Mouse (Mus musculus): ENCODE measurements around the gene Igf2bp1.

Igf2bp1 gene

DNA sequence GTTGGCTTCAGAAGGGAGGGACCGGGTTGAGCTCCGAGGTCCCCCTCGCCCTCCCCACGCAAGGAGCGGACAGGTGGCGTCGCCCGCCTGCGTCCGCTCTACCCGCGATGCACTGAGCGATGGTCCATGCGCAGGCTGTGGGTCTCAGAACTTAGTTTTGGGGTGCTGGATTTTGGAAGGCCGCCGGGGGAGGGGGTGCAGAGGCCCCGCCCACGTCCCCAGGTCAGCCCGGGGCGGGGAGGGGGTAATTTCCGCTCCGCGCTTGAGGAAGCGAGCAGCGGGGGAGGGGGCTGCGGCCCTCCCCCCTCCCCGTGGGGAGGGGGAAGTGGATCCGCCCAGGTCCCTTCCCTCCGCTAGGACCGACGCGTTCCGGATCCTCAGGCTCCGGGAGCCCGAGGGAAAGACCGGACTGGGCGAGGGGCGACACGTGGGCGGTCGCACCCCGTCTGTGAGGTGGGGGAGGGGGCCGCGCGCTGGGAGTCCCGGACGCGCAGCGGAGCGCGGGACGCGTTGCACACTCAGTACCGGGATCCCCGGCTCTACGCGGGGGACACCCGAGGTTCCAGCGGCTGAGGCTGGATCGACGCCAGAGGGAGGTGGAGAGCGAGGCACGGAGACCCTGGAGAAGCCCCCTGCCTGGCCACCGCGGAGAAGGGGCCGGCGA, 1.2 kb upstream of the Igf2bp1 start:
- DNase-seq: peak; percentile 63 to 70

DNA sequence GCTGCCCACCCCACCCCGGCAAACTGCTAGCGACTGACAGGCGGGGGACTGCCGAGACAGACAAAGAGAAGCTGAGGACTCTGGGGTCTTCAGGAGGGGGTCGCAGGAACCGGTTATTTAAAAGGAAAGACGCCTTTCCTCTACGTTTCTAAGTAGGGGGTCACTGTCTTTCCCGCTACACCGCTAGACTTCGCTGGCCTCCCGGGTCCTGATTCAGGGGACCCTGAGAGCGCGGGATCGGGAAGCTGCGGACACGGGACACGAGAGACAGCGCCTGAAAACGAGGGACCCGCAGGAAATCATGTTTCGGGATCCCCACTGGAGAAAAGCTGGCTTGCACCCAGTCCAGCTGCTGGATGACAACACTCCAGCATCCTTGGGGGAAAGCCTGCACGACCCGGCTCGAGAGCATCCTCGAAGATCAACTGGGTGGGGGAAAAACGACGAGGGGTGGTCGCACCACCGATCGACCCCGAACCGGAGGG, 669 bp upstream of the Igf2bp1 start:
- peak; percentile 54 to 65 for DNase-seq

DNA sequence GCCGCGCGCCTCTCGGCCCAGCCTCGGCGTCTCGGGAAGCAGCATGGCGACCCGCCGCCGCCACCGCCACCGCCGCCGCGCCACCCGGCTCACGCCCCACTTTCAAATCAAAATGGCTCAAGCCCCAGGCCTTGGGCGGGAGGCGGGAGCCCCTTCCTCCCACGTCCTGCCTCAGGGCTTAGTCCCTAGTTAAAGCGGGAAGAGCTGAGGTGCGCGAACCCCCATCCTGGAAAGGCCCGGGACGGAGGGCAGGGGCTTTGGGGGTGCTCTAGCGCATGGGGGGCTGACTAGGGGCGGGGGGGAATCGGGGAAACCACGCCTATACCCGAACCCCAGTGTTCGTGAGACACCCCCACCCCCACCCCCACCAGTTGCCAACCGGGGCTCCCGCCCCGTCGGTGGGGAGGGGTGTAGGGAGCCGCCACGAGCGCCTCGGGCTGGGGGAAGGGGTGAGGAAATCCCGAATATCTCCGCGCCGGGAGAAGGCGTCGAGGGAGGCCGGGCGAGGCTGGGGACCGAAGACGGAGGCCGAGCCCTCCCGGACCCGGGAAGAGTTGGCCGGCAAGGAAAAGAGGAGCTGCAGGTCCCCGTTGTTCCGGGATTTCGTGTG, 842 bp downstream of the Igf2bp1 start:
- DNase-seq: peak; percentile 65 to 75

DNA sequence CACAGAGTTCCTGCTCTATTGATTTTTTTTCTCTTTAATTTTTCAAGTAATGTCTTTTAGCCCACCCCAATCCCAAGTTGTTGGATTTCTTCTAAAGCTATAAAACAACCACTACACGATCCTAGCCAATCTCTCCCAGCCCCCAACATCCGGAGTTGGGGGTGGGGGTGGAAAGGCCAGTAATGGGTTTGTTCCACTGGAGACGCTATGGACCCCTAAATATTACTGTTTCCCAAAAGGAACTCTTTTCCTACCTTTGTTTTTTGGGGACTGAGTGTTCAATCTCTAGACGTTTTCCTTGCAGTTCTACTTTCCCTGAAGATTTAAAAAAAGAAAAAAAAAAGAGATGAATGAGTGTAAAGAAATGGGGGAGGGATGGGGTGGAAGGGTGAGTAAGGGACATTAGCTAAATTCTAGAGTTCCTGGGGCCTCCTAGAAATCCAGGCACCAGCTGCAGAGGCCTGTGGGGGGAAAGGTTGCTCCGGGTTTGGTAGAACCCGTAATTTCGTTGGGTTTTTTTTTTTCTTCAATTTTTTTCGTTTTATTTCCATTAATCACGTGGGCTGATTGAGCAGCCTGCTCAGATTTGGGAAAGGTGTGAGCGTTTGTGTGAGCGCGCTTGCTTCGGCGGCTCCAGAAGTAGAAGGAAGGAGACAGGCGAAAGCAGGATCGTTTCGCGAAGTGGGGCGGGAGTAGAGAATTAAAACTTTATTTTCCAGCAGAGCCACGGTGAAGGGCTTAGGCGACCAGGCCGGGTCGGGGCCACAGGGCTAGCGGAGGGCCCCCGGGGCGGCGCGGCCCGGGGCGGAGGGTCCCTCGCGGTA, 1.6 kb downstream of the Igf2bp1 start:
- peak in 1 of 2 experiments; percentile 24 for DNase-seq

DNA sequence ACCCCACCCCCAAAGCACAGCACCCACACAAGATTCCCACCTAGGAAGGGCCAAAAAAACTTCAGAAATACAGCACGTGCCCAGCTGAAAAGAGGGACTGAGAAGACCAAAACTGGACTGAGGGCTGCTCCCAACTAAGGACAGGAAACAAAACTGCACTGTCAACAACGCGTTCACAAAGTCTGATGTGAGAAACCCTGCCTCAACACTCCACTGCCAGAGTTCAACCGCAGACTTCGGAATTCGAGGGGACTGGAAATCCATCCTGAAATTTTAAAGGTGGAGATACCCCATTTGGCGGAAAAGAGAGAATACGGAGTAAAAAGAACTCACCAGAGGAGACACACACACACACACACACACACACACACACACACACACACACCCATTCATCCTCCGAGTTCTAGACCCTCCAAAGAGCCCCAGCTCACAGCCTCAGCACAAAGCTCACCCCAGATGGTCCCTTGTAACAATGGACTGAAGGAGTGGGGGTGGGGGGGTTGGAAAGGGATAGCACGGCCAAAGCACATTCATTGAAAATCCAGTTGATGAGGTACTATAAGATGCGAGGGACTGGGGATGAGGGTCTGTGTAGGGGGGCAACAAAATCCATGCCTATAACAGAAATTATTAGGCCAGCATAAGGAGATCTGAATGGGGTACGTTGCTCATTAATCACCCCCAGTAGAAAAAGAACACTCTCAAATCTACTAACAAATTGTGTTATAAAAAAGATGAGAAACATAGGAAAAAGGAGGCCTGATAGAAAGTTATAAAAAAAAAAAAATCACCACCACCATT, 2.4 kb downstream of the Igf2bp1 start:
- DNase-seq: no peak

DNA sequence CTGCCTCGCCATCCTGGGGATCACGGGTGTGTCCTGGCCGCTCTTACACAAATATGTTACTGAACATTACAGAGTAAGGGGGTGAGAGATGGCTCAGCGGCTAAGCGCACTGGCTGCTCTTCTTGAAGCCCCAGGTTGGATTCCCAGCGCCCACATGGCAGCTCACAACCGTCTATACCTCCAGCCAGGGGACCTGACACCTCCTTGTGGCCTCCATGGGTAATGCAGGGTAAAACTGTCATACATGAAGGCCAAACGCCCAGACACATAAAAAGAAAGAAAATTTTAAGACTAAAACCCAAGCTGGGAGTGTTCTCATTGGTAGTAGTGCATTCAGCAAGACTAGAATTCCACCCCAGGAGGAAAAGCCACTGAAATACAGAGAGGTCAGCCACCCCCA, 11.6 kb downstream of the Igf2bp1 start:
- DNase-seq: no peak

DNA sequence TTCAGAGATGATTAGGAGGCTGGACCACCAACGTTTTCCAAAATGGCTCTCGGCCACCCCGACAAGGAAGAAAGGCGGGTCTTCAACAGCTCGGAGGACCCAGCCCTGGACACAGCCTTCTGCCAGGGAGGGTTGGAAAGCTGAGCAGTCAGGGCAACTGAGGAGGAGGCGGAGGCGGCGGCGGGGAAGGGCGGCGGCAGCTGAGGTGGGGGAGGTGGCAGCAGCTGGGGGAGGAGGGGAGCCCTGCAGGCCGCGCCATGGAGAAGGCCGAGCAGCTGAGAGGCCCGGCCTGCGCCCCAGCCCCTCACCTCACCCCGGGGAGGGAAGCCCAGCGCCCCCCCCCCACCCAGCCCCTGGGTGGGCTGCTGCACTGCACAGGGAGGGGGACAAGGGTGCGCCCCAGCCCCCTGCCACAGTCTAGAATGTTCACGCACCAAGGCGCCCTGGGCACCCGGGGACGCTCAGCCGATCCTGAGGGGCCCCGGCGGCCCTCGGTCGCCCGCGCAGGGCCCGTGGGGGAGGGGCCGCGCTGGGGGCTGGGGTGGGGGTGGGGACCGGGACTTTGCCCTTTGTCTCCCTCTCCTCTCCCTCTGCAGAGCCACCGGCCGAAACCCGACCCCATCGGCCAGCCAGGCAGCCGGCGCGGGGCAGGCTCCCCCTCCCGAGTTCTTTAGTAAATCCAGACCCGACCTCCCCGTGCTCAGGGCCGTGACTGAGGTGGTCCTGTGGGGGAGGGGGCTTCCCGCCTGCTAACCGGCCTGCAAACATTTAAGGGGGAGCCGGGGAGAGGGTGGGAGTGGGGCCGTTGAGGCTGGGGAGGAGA, 14.6 kb downstream of the Igf2bp1 start:
- peak; percentile 84 to 90 for DNase-seq

DNA sequence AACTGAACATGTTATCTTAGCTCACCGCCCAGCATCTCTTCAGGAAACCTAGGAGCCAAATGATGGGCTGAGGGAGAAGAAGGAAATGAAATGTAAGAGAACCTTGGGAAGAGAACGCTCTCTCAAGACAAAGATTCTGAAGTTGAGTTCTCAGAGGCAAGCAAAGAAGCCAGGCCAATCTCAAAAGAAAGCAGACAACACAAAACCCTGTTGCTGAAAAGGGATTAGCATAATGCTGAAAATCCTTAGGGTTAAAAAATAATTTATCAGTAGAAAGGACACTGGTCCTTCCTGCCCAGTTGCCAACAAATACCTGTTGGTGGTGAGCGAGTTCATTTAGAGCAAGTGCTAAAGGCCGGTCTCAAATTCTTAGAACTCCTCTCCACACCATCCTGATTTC, 15.3 kb downstream of the Igf2bp1 start:
- no peak for DNase-seq

DNA sequence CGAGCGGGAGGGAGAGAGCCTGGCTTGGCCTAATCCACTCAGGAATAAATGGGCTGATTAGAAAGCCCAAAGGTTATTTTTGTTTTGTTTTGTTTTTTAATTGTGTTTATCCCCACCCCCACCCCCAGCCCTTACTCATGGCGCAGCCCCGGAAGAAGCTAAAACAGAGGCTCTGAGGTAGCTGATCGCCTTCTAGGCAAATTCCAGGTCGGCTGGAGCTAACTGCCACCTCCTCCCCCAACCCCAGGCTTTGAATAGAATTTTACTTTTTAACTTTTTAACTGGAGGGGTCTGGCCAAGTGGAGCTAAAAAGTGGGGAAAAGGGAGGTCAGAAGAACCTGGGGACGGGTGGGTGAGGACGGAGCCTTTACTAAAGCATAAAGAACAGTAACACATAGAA, 15.9 kb downstream of the Igf2bp1 start:
- peak in 1 of 2 experiments; percentile 51 for DNase-seq

DNA sequence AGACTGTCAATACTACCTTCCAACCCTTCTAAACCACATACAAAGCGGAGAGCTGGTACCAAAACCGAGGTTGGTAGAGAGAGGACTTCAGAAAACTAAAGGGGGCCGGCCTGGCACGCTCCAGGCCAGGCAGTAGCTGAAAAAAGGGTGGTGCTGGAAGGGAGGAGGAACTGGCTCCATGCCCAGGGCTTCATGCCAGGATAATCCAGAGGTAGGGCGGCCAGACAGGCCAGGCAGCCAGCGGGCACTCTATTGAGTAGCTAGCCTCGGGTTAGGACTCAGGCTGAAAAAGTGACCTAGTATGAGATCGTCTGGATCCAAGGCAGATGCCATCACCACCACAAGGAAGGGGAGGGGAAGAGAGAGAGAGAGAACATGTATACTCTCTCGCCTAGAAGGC, 17.2 kb downstream of the Igf2bp1 start:
- peak; percentile 93 to 95 for DNase-seq

DNA sequence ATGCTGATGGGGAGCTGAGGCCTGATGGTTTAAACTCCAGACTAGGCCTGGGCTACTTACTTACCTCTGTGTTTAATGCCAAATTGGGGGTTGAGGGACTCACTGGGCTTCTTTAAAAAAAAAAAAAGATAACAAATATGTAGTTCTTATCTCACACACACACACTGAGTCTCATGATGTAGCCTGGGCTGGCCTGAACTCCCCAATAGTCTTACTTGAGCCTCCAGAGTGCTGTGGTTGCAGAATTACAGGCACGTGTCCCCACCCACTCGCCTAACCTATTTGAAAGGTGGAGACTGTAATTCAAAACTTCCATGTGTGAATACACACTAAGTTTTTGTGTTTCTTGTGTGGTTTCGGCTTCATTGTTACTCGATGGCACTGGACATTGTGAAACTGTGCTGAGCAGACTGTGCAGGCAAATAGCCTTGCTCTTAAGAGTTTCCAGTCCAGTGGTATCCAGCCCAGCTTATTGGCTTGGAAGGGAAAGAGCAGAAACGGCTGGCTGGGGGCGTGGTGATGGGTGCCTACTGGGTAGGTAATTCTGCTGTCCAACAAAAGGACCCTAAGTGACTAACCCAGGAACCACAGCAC, 17.8 kb downstream of the Igf2bp1 start:
- peak in 1 of 2 experiments; percentile 52 for DNase-seq

DNA sequence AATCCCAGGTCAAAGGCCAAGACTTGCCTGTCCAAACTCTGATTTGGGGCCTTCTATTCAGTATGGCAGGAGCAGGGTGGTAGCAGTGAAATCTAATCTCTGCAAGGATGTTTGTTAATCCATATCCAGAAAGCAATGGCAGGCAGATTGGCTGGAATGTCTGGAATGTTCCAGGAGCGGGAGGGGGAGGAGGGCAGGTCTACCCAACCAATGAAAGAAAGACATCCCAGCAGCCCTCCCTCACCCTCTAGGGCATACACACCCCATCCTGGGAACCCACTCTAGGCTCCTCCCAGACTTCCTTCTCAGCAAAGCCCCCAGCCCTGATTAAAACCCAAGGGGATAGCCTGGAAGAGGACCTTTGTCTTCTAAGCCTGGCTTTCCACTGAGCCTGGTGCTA, 23.3 kb downstream of the Igf2bp1 start:
- peak; percentile 68 to 82 for DNase-seq

DNA sequence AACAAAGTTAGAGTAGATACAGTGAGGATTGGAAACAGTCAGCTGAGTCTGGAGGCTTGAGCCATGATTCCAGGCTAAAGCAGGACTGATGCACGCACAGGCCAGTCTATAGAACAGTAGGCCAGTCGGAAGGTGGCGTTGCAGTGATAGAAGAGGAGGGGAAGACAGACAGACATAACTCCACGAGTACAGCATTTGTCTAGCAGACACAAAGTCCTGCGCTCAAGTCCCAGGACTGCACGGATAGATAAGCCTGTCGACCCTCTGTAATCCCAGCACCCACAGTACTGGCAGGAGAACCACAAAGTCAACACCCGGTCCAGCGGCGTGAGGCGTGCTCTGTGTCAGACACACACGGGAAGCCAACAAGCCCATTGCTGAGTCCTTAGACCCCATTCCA, 23.9 kb downstream of the Igf2bp1 start:
- DNase-seq: peak in 1 of 2 experiments; percentile 28

DNA sequence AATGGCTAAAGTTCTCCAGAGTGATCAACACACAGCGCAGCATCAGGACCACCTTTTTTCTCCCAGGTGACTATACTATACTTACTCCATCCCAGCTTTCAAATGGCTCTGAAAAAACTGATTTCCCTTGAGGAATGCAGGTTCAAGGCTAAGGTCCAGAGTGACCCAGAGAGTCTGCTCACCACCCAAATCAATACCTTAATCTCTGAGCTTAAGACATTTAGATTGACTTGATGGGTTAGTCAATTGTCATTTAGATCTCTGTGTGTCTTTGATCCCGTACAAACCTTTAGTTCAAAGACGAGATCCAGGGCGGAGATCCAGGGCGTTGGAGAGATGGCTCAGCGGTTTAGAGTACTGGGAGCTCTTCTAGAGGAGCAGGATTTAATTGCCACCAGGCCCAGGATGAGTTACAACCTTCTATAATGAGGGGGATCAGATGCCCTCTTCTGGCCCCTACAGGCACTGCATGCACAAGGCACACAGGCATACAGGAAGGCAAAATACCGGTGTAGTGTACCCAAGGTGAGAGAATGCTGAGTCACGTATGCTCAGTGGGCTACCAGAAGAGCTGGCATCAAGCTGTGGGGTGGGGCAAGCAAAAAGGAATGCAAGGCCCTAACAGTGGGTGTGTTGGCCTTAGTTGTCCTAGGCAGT, 24.9 kb downstream of the Igf2bp1 start:
- DNase-seq: peak; percentile 77 to 82

DNA sequence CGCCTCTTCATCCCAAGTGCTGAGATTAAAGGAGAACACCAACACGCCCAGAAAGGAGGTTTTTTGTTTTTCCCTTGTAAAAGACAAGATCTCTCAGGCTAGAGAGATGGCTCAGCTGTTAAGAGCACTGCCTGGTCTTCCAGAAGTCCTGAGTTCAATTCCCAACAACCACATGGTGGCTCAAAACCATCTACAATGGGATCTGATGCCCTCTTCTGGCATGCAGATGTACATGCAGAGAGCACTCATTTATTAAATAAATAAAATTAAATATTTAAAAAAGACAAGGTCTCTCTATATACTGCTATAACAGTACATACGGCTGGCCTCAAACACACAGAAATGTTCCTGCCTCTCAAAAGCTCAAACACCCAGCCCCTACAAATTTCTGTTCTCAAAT, 27.3 kb downstream of the Igf2bp1 start:
- DNase-seq: no peak

DNA sequence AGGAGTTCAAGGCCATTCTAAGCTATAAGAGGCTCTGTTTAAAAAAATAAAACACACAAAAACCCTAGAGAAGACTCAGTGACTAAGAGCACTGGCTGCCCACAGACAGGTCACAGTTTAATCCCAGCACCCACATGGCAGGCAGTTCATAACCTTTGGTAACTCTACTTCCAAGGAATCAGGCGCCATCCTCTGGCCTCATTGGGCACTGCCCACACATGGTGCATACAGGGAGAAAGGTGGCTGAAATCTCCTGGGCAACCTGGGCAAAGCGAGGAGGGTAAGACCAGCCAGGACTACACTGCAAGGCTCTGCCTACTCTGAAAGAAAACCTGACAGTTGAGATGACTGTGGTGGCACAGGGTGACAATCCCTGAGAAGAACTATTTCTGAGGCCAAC, 29.4 kb downstream of the Igf2bp1 start:
- peak in 1 of 2 experiments; percentile 40 for DNase-seq

DNA sequence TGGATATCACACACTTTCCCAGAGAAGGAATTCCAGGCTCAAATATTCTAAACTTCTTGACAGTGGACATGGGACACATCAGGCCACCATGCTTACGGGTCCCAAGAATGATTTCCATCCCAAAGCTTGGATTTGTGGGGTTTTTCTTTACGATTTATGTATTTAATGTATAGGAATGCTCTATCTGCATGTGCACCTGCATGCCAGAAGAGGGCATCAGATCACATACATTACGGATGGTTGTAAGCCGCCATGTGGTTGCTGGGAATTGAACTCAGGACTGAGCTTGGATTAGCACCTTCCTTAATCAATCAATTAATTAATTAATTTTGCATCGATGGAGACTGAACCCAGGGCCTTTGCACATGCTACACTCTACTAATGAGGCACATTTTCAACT, 30.0 kb downstream of the Igf2bp1 start:
- DNase-seq: no peak

DNA sequence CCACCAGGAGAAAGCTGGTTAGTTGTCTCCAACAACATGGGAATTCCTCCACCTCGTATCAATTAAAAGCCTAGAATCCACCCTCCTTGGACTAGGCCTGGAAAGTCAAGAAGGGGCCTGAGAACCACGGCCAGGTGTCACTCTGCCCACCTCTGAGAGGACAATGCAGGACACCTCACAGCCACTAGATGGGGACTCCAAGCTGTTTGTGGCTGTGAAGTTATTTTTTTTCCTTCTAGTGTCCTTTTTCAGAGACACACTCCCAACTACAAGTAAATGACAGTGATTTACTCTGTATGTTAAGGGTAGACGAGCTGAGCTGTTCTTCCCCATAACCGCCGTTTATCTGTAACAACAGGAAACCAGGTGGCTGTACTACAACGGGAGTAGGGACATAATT, 32.6 kb downstream of the Igf2bp1 start:
- DNase-seq: peak in 1 of 2 experiments; percentile 26

DNA sequence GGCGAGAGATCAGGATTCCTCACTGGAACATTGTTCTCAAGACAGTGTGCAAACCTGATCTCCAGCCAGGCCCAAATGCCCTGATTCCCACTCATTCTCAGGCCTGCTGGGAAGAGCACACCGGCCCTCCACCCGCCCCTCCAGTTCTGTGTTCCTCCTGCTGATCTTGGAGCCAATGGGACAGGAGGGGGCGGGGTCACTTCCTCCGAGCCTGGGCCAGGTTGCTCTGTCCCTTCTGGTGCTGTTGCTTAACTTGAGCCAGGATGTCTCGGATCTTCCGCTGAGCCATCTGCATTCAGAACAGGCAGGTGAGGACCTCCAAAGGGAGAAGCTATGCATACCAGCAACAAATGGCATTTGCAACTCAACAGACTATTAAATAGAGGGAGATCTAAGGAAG, 42.4 kb downstream of the Igf2bp1 start:
- DNase-seq: peak; percentile 19 to 45

DNA sequence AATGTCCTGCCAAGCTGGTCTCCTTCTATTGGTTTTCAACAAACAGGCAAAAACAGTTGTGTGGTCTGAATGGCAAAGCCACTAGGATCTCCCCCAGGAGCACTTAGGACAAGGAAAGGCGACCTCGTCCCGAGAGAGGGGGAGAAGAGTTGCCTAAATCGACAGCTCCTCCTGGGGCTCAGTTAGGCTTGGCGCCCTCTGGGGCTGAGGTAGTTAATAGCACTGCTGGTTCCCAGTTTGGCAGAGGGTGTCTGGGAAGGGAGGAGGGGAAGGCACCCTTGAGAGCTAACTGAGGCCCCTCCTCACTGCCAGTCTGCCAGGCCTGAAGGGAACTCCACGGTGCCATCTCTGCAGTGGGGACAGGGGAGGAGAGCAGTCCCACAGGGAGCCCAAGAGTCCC, 46.6 kb downstream of the Igf2bp1 start:
- DNase-seq: no peak

DNA sequence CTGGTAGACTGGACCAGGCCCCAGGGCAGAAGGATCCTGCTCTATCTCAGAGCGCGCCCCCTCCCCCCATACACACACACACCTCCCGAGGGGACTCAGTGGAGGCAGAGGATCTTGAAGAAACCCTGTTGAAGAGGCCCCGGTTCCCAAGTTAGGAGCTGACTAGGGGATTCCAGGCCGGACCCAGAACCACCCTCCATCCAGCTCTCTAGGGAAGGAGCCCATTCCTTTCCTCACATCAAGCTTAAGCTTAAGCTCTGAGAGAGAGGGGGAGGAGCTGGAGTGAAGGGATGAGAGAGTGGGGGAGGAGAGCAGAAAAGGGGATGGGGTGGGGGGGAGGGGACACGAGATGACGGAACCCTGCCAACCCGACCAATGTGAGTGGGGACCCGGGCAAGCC, 47.5 kb downstream of the Igf2bp1 start:
- DNase-seq: no peak

Data from kidney, postnatal 4 days (tissue).